8 mouse cellular contexts compared by ENCODE assay signal in genomic region chr2:27514639-27515328, GRCm38 (mm10). TPM values are rescaled to one million over a fixed set of nuclear protein-coding genes. Genes with fewer than 3 reads are reported as not detected.
DNase-seq lines count a peak whose midpoint lies in the region; ATAC-seq and TF ChIP-seq lines count a peak whose summit lies in the region.

Gene Wdr5, plus strand, starts transcription at chr2:27515157.

- H3K27ac ChIP-seq in forebrain, embryonic 10.5 days, result peak within 1 kb of the TSS; percentile 92
- peak within 1 kb of the TSS; percentile 94 for H3K27ac ChIP-seq in heart, embryonic 15.5 days
- H3K27ac ChIP-seq in liver, embryonic 14.5 days, result peak within 1 kb of the TSS; percentile 57
- H3K27ac ChIP-seq in neural tube, embryonic 11.5 days (ENCODE audit: low read depth, low read length), result peak within 1 kb of the TSS; percentile 69
- peak within 1 kb of the TSS; percentile 89 for H3K27ac ChIP-seq in stomach, postnatal 0 days (replicated peaks)

- H3K27me3 ChIP-seq in forebrain, embryonic 10.5 days (ENCODE audit: poor library complexity, severe bottlenecking), result no peaks in the 10 kb centered on the region
- H3K27me3 ChIP-seq in heart, embryonic 15.5 days, result no peaks in the 10 kb centered on the region
- H3K27me3 ChIP-seq in liver, embryonic 14.5 days (ENCODE audit: control insufficient read depth, insufficient read depth, low read length), result no peaks in the 10 kb centered on the region
- H3K27me3 ChIP-seq in neural tube, embryonic 11.5 days (ENCODE audit: control insufficient read depth, insufficient read depth, low read length), result no peaks in the 10 kb centered on the region
- no peaks in the 10 kb centered on the region for H3K27me3 ChIP-seq in stomach, postnatal 0 days (ENCODE audit: control insufficient read depth, insufficient read depth, low read length)

- peak within 1 kb of the TSS; percentile 97 for H3K4me3 ChIP-seq in forebrain, embryonic 10.5 days
- H3K4me3 ChIP-seq in heart, embryonic 15.5 days, result peak within 1 kb of the TSS; percentile 95
- H3K4me3 ChIP-seq in liver, embryonic 14.5 days (ENCODE audit: insufficient read depth in 1 of 2, low read depth in 2 of 2, low read length in 2 of 2), result peak within 1 kb of the TSS; percentile 88 to 98
- peak within 1 kb of the TSS; percentile 87 for H3K4me3 ChIP-seq in neural tube, embryonic 11.5 days (ENCODE audit: low read depth, low read length)
- peak within 1 kb of the TSS; percentile 82 for H3K4me3 ChIP-seq in stomach, postnatal 0 days (ENCODE audit: low read depth, low read length)

- peak; percentile 58 for TF ChIP-seq CTCF in liver, embryonic 14.5 days (IDR thresholded peaks at IDR 0.05; ENCODE audit: low read depth)
- peak; percentile 81 for TF ChIP-seq CTCF in stomach, postnatal 0 days (IDR thresholded peaks at IDR 0.05; ENCODE audit: low read depth)

- under 1% methylated on average over 55 of the region's 57 CpGs for WGBS in forebrain, embryonic 10.5 days
- WGBS in heart, embryonic 15.5 days, result under 1% methylated on average over 57 of the region's 57 CpGs
- under 1% methylated on average over 57 of the region's 57 CpGs for WGBS in liver, embryonic 14.5 days (ENCODE audit: insufficient replicate concordance)
- under 1% methylated on average over 55 of the region's 57 CpGs for WGBS in neural tube, embryonic 11.5 days
- WGBS in stomach, postnatal 0 days, result under 1% methylated on average over 57 of the region's 57 CpGs

- H3K4me1 ChIP-seq in forebrain, embryonic 10.5 days, result peaks cover 32% of the 10 kb centered on the region
- H3K4me1 ChIP-seq in heart, embryonic 15.5 days (replicated peaks), result peaks cover 30% of the 10 kb centered on the region
- peaks cover 17 to 28% of the 10 kb centered on the region in 2 experiments for H3K4me1 ChIP-seq in liver, embryonic 14.5 days (replicated peaks; ENCODE audit: control insufficient read depth in 2 of 2, insufficient read depth in 2 of 2, low read length in 1 of 2)
- H3K4me1 ChIP-seq in neural tube, embryonic 11.5 days (ENCODE audit: control insufficient read depth, insufficient read depth, low read length), result peaks cover 11% of the 10 kb centered on the region
- peaks cover 10% of the 10 kb centered on the region for H3K4me1 ChIP-seq in stomach, postnatal 0 days (replicated peaks; ENCODE audit: control insufficient read depth, insufficient read depth)

- peak within 1 kb of the TSS; percentile 92 for H3K9ac ChIP-seq in heart, embryonic 15.5 days
- peak within 1 kb of the TSS; percentile 79 for H3K9ac ChIP-seq in liver, embryonic 14.5 days (replicated peaks)
- H3K9ac ChIP-seq in neural tube, embryonic 11.5 days (ENCODE audit: low read length), result peak within 1 kb of the TSS; percentile 92
- H3K9ac ChIP-seq in stomach, postnatal 0 days (ENCODE audit: low read length), result peak within 1 kb of the TSS; percentile 87

- ATAC-seq in heart, embryonic 15.5 days (replicated peaks; ENCODE audit: insufficient number of reproducible peaks, insufficient read depth, low FRiP score, low read depth), result peak; percentile 89
- peak; percentile 88 for ATAC-seq in liver, embryonic 14.5 days (ENCODE audit: insufficient read depth)
- ATAC-seq in neural tube, embryonic 11.5 days (ENCODE audit: insufficient read depth, low FRiP score, low TSS enrichment), result peak; percentile 87
- ATAC-seq in stomach, postnatal 0 days (ENCODE audit: low FRiP score, low TSS enrichment), result peak; percentile 93

- no peak for TF ChIP-seq EP300 in liver, embryonic 14.5 days (IDR thresholded peaks at IDR 0.05; ENCODE audit: low read depth)
- TF ChIP-seq EP300 in stomach, postnatal 0 days (optimal IDR thresholded peaks at IDR 0.05), result no peak

- H3K9me3 ChIP-seq in forebrain, embryonic 10.5 days, result peaks cover 6% of the 10 kb centered on the region; the same call in 1 of the 2 replicates
- H3K9me3 ChIP-seq in heart, embryonic 15.5 days (replicated peaks), result no peaks in the 10 kb centered on the region
- H3K9me3 ChIP-seq in liver, embryonic 14.5 days (ENCODE audit: control insufficient read depth, low read length), result no peaks in the 10 kb centered on the region; the same call in 1 of the 2 replicates
- H3K9me3 ChIP-seq in neural tube, embryonic 11.5 days (ENCODE audit: control insufficient read depth, low read length), result no peaks in the 10 kb centered on the region
- H3K9me3 ChIP-seq in stomach, postnatal 0 days (ENCODE audit: control insufficient read depth, low read length), result no peaks in the 10 kb centered on the region

- H3K4me2 ChIP-seq in heart, embryonic 15.5 days, result peak within 1 kb of the TSS; percentile 76
- peak within 1 kb of the TSS; percentile 98 for H3K4me2 ChIP-seq in liver, embryonic 14.5 days (ENCODE audit: low read depth)
- peak within 1 kb of the TSS; percentile 82 for H3K4me2 ChIP-seq in neural tube, embryonic 11.5 days (ENCODE audit: low read depth)
- H3K4me2 ChIP-seq in stomach, postnatal 0 days (replicated peaks; ENCODE audit: low read depth), result peak within 1 kb of the TSS; percentile 89

- H3K36me3 ChIP-seq in forebrain, embryonic 10.5 days (replicated peaks), result peaks cover 22% of the 10 kb centered on the region
- peaks cover 13% of the 10 kb centered on the region for H3K36me3 ChIP-seq in heart, embryonic 15.5 days
- H3K36me3 ChIP-seq in liver, embryonic 14.5 days (replicated peaks; ENCODE audit: control insufficient read depth, insufficient read depth, low read depth), result peaks cover 8% of the 10 kb centered on the region
- H3K36me3 ChIP-seq in neural tube, embryonic 11.5 days (ENCODE audit: control insufficient read depth, insufficient read depth, low read length), result 0 out of 2 replicates have a peak, but pooled peaks cover 5% of the 10 kb centered on the region
- H3K36me3 ChIP-seq in stomach, postnatal 0 days (ENCODE audit: control insufficient read depth, insufficient read depth, low read length), result 0 out of 2 replicates have a peak, but pooled peaks cover 2% of the 10 kb centered on the region

- DNase-seq in CD8-positive naive resting alpha-beta T cell, adult 2 months (ENCODE audit: low read depth in 2 of 2, low spot score in 2 of 2), result peak; percentile 91 to 95
- peak; percentile 79 for DNase-seq in c-Kit-positive CD71-negative TER-119-negative erythroid progenitor cells, embryonic 14.5 days (ENCODE audit: low read depth)
- DNase-seq in forebrain, embryonic 10.5 days (ENCODE audit: extremely low spot score, low spot score), result peak; percentile 97
- DNase-seq in kidney, postnatal 25 days, result peak; percentile 95 to 97
- peak; percentile 77 to 81 (median 78) for DNase-seq in liver, embryonic 14.5 days (ENCODE audit: low read depth in 3 of 3, low spot score in 3 of 3)
- DNase-seq in neural tube, embryonic 11.5 days (ENCODE audit: low spot score), result peak; percentile 95
- DNase-seq in stomach, postnatal 0 days (ENCODE audit: low spot score), result peak; percentile 96

RNA-seq across cellular contexts. Expression of gene Wdr5, which starts in this region (rescaled TPM):
- 88.6 and 89.0 TPM in 2 replicates for polyA plus RNA-seq in forebrain, embryonic 10.5 days (2016; fragmentation: Nextera tagmentation; extraction: Ambion mirVana)
- polyA plus RNA-seq in heart, embryonic 15.5 days (2015; fragmentation: Nextera tagmentation; extraction: Ambion mirVana), result 26.7 and 34.0 TPM in 2 replicates
- 19.7 and 24.4 TPM in 2 replicates for polyA plus RNA-seq in liver, embryonic 14.5 days (2012; rRNA removed)
- 23.6 and 27.4 TPM in 2 replicates for polyA plus RNA-seq in liver, embryonic 14.5 days (2014; fragmentation: Nextera tagmentation; extraction: Ambion mirVana)
- 64.5 and 69.1 TPM in 2 replicates for polyA plus RNA-seq in neural tube, embryonic 11.5 days (2014; fragmentation: Nextera tagmentation; extraction: Ambion mirVana)
- polyA plus RNA-seq in stomach, postnatal 0 days (2015; fragmentation: Nextera tagmentation; extraction: Ambion mirVana), result 19.3 and 19.7 TPM in 2 replicates

Comparison
In these comparisons a context has a peak if more than half of its experiments do, and no peak if none do; other contexts are left out.
1. Peak in every context shown above with its lines: DNase-seq, ATAC-seq, H3K4me3 ChIP-seq and H3K27ac ChIP-seq.